Mouse (Mus musculus) intestine, postnatal 0 days (tissue): ENCODE data around the gene Pick1. TPM values are rescaled to one million over a fixed set of nuclear protein-coding genes. Genes with fewer than 3 reads are reported as not detected.
A peak's percentile ranks its signal among the peaks of the same experiment; 100 is the strongest.

Experiments
- ATAC-seq: fragments of 200-750 bp; cut with Nextera tagmentation; 2 replicates; pipeline ENCODE4 v1.8.0; 2017; ENCODE audit warnings: mild to moderate bottlenecking, moderate TSS enrichment, moderate library complexity
- H3K27ac ChIP-seq: fragments of 300-500 bp; sonication (generic); 2 replicates; pipeline ENCODE4 v1.5.1; 2014; ENCODE audit warnings: mild to moderate bottlenecking, low read depth, low read length, moderate library complexity
- H3K27me3 ChIP-seq: fragments of 300-500 bp; sonication (generic); replicated peaks from 2 replicates; pipeline ENCODE4 v1.6.1; 2014; ENCODE audit warnings: low read length, mixed read lengths; ENCODE audit not compliant: control insufficient read depth, insufficient read depth
- H3K36me3 ChIP-seq: fragments of 300-500 bp; sonication (generic); 2 replicates; pipeline ENCODE4 v1.6.1; 2014; ENCODE audit warnings: mild to moderate bottlenecking, moderate library complexity; ENCODE audit not compliant: control insufficient read depth, insufficient read depth
- H3K4me1 ChIP-seq: fragments of 300-500 bp; sonication (generic); replicated peaks from 2 replicates; pipeline ENCODE4 v1.6.1; 2014; ENCODE audit warnings: antibody characterized with exemption, low read length, mixed read lengths; ENCODE audit not compliant: control insufficient read depth, insufficient read depth
- H3K4me2 ChIP-seq: fragments of 300-500 bp; sonication (generic); replicated peaks from 2 replicates; pipeline ENCODE4 v1.6.1; 2014; ENCODE audit warnings: low read depth, mild to moderate bottlenecking, moderate library complexity
- H3K4me3 ChIP-seq: fragments of 300-500 bp; sonication (generic); 2 replicates; pipeline ENCODE4 v1.5.1; 2014; ENCODE audit warnings: low read depth, low read length
- H3K9ac ChIP-seq: fragments of 300-500 bp; sonication (generic); 2 replicates; pipeline ENCODE4 v1.6.1; 2014; ENCODE audit warnings: mild to moderate bottlenecking, low read depth, low read length
- H3K9me3 ChIP-seq: fragments of 300-500 bp; sonication (generic); 2 replicates; pipeline ENCODE4 v1.6.1; 2016; ENCODE audit warnings: mixed run types; ENCODE audit not compliant: control insufficient read depth
- CTCF ChIP-seq: sonication (generic); IDR thresholded peaks from 2 replicates; pipeline ENCODE4 v1.5.1; 2016; ENCODE audit warnings: low read depth, mild to moderate bottlenecking, control low read depth, antibody characterized with exemption, moderate library complexity
- WGBS: fragments of 180-500 bp; shearing (Covaris S2); extraction: QIAGEN DNeasy Blood & Tissue Kit; methylation state at CpG from one replicate; pipeline ENCODE4 v1.1.7; 2014; 5-methylcytosine and 5-hydroxymethylcytosine counted together
- polyA plus RNA-seq: library from polyadenylated mRNA; unstranded; fragments of >200 nt; fragmentation: Nextera tagmentation; extraction: Ambion mirVana; gene quantifications from 2 replicates; pipeline ENCODE4 v1.2.1, GENCODE M21; 2015

Pick1 gene
- polyA plus RNA-seq, 1 experiment from 2014 or later = 21.9 TPM

- Histone ChIP-seq H3K9me3 (no peaks in the 10 kb centered on the region), H3K27ac (no peak overlapping the region), H3K4me2 (peak overlapping the region; percentile 65), H3K9ac (no peak overlapping the region), H3K36me3 (peaks cover 20% of the 10 kb centered on the region), H3K4me3 (peak overlapping the region; percentile 27), H3K27me3 (peaks cover 10% of the 10 kb centered on the region), H3K4me1 (0 out of 2 replicates have a peak, but pooled peaks cover 5% of the 10 kb centered on the region)
- TF ChIP-seq CTCF = peak; percentile 61
- WGBS = 3% methylated on average over 55 of the region's 61 CpGs
- ATAC-seq = 0 out of 2 replicates have a peak, but pooled peaks have one; percentile 9
Measured at GRCm38 (mm10) chr15:79251781-79252491, 23.0 kb downstream of the Pick1 start.

GRCm38 (mm10) chr15:79252580-79252979, 23.6 kb downstream of the Pick1 start:
- Histone ChIP-seq H3K27me3 (peaks cover 10% of the 10 kb centered on the region), H3K9ac (no peak overlapping the region), H3K9me3 (no peaks in the 10 kb centered on the region), H3K4me1 (0 out of 2 replicates have a peak, but pooled peaks cover 5% of the 10 kb centered on the region), H3K4me3 (peak overlapping the region; percentile 27), H3K27ac (no peak overlapping the region), H3K4me2 (peak overlapping the region; percentile 65), H3K36me3 (peaks cover 17% of the 10 kb centered on the region)
- no peak for ATAC-seq
- no peak for TF ChIP-seq CTCF
- 31% methylated on average over 24 of the region's 24 CpGs for WGBS

GRCm38 (mm10) chr15:79254661-79255060, 25.7 kb downstream of the Pick1 start, which contains the start of gene Slc16a8:
Slc16a8 (minus strand) TSS chr15:79254761.
- no peak for TF ChIP-seq CTCF
- Histone ChIP-seq H3K4me2 (no peak within 1 kb of the TSS), H3K9ac (no peak within 1 kb of the TSS), H3K27me3 (peaks cover 10% of the 10 kb centered on the region), H3K27ac (no peak within 1 kb of the TSS), H3K9me3 (no peaks in the 10 kb centered on the region), H3K36me3 (peaks cover 11% of the 10 kb centered on the region), H3K4me1 (0 out of 2 replicates have a peak, but pooled peaks cover 5% of the 10 kb centered on the region), H3K4me3 (no peak within 1 kb of the TSS)
- ATAC-seq = no peak
- 46% methylated on average over 3 of the region's 3 CpGs for WGBS

- Histone ChIP-seq H3K4me2 (no peak overlapping the region), H3K4me3 (no peak overlapping the region), H3K27ac (no peak overlapping the region), H3K27me3 (0 out of 2 replicates have a peak, but pooled peaks cover 3% of the 10 kb centered on the region), H3K9me3 (no peaks in the 10 kb centered on the region), H3K4me1 (peaks cover 4% of the 10 kb centered on the region; the same call in 1 of the 2 replicates), H3K36me3 (peaks cover 28% of the 10 kb centered on the region), H3K9ac (no peak overlapping the region)
- 38% methylated on average over 17 of the region's 17 CpGs for WGBS
- ATAC-seq = no peak
- TF ChIP-seq CTCF = no peak
Measured at GRCm38 (mm10) chr15:79258521-79258920, 29.5 kb downstream of the Pick1 start.

GRCm38 (mm10) chr15:79261095-79261725, 32.2 kb downstream of the Pick1 start:
- H3K4me3 ChIP-seq = peak overlapping the region; percentile 48
- H3K9me3 ChIP-seq = no peaks in the 10 kb centered on the region
- TF ChIP-seq CTCF = no peak
- H3K27ac ChIP-seq = no peak overlapping the region
- no peaks in the 10 kb centered on the region for H3K27me3 ChIP-seq
- peak overlapping the region; percentile 46 for H3K9ac ChIP-seq
- peaks cover 36% of the 10 kb centered on the region for H3K36me3 ChIP-seq
- 9% methylated on average over 53 of the region's 62 CpGs for WGBS
- ATAC-seq = peak; percentile 11; the same call in 1 of the 2 replicates
- H3K4me2 ChIP-seq = peak overlapping the region; percentile 90
- H3K4me1 ChIP-seq = peaks cover 4% of the 10 kb centered on the region; the same call in 1 of the 2 replicates

- peak; percentile 23; the same call in 1 of the 2 replicates for TF ChIP-seq CTCF
- 3% methylated on average over 26 of the region's 28 CpGs for WGBS
- H3K4me1 ChIP-seq = peaks cover 4% of the 10 kb centered on the region; the same call in 1 of the 2 replicates
- peak overlapping the region; percentile 90 for H3K4me2 ChIP-seq
- H3K27ac ChIP-seq = no peak overlapping the region
- H3K9ac ChIP-seq = peak overlapping the region; percentile 46
- ATAC-seq = no peak
- H3K4me3 ChIP-seq = peak overlapping the region; percentile 48
- H3K9me3 ChIP-seq = no peaks in the 10 kb centered on the region
- peaks cover 37% of the 10 kb centered on the region for H3K36me3 ChIP-seq
- H3K27me3 ChIP-seq = no peaks in the 10 kb centered on the region
Measured at GRCm38 (mm10) chr15:79261757-79262156, 32.8 kb downstream of the Pick1 start.
